Mouse (Mus musculus) G1E (cell line): ENCODE measurements around the gene Pnpla2. TPM values are rescaled to one million over a fixed set of nuclear protein-coding genes. Genes with fewer than 3 reads are reported as not detected.

Experiments
- ATAC-seq: 2 replicates; pipeline ENCODE4 v1.8.0; 2016; ENCODE audit warnings: mild to moderate bottlenecking; ENCODE audit not compliant: insufficient number of reproducible peaks, poor library complexity, low FRiP score, severe bottlenecking; ENCODE audit errors: extremely low read depth
- DNase-seq: peaks from one replicate; pipeline ENCODE4 v3.0.0; 2012; ENCODE audit warnings: low spot score
- H3K27me3 ChIP-seq: 2 replicates; pipeline ENCODE4 v1.6.1; 2012; ENCODE audit warnings: mild to moderate bottlenecking, low read length, inconsistent platforms; ENCODE audit not compliant: insufficient read depth
- H3K36me3 ChIP-seq: replicated peaks from 2 replicates; pipeline ENCODE3; 2012; ENCODE audit warnings: mild to moderate bottlenecking, inconsistent platforms
- H3K4me1 ChIP-seq: 2 replicates; pipeline ENCODE4 v1.6.1; 2012; ENCODE audit warnings: low read depth, low read length, inconsistent platforms, mixed read lengths; ENCODE audit not compliant: insufficient read depth
- H3K4me3 ChIP-seq: 2 replicates; pipeline ENCODE4 v1.5.1; 2012; ENCODE audit warnings: low read depth, mild to moderate bottlenecking, inconsistent platforms, low read length, moderate library complexity, mixed read lengths
- H3K9me3 ChIP-seq: replicated peaks from 2 replicates; pipeline ENCODE4 v1.6.1; 2012; ENCODE audit warnings: inconsistent platforms
- CTCF ChIP-seq: IDR thresholded peaks from 2 replicates; pipeline ENCODE4 v1.5.1; 2012; ENCODE audit warnings: low read depth, low read length, inconsistent platforms, mixed read lengths
- GATA1 ChIP-seq: IDR thresholded peaks from 2 replicates; pipeline ENCODE4 v1.6.1; 2012; ENCODE audit warnings: borderline replicate concordance, low read length, inconsistent platforms, mixed read lengths
- GATA2 ChIP-seq: IDR thresholded peaks from 2 replicates; pipeline ENCODE4 v1.6.1; 2012; ENCODE audit warnings: low read depth, low read length, inconsistent platforms, borderline replicate concordance
- POLR2AphosphoS5 ChIP-seq: IDR thresholded peaks from 2 replicates; pipeline ENCODE4 v1.6.1; 2012; ENCODE audit warnings: low read depth, low read length, inconsistent platforms; ENCODE audit not compliant: insufficient replicate concordance
- TAL1 ChIP-seq: conservative IDR thresholded peaks from 2 replicates; pipeline ENCODE4 v1.6.1; 2012; ENCODE audit warnings: low read depth, low read length, inconsistent platforms, mixed read lengths
- polyA plus RNA-seq: library from polyadenylated mRNA; stranded (reverse); fragments of >175 nt; gene quantifications from 2 replicates; pipeline ENCODE4 v1.2.3, GENCODE M21; 2012
- total RNA-seq, 2 experiments: library from RNA; stranded (forward) in 1 of 2; stranded (reverse) in 1 of 2; fragments of 200-1000 nt in 1 of 2; fragments of >200 nt in 1 of 2; fragmentation: Nextera tagmentation in 1 of 2; gene quantifications; 2 replicates each; pipeline ENCODE4 v1.2.3; 2014 to 2017

Pnpla2 gene
- total and polyA plus RNA-seq, 3 experiments: 9.9 to 50.5 (median 23.6) TPM

DNA sequence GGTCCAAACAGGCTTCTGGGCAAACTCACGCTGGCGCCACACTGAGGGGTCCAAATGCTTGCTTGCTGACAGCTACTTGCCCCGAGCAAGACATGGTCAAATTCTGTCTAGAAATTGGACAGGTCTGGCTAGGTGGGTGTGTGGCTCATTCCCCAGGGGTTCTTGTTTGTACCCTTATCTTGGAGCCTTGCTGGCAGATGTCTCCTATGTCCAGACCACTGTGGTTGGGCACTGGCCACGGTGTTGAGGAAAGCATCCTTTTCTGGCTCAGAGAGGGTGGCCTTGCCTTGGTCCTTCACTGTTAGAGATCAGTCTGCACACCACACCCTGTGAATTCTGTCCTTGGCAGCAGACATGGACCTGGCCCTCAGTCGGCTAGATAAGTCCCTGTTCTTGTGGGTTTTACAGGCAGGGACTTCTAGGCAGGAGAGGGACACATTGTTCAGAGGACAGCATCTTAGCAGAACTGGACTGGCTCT lies 23.3 kb downstream of the Pnpla2 start:
- DNase-seq: no peak
- H3K9me3 ChIP-seq: 0 out of 2 replicates have a peak, but pooled peaks cover 2% of the 10 kb centered on the region
- peaks cover 55% of the 10 kb centered on the region for H3K36me3 ChIP-seq
- peaks cover 61% of the 10 kb centered on the region for H3K4me1 ChIP-seq
- ATAC-seq: no peak
- no peak for TF ChIP-seq GATA2
- no peak for TF ChIP-seq GATA1
- no peak for TF ChIP-seq POLR2AphosphoS5
- no peak for TF ChIP-seq CTCF
- no peak for TF ChIP-seq TAL1
- peaks cover 2% of the 10 kb centered on the region; the same call in 1 of the 2 replicates for H3K27me3 ChIP-seq
- H3K4me3 ChIP-seq: no peak overlapping the region

GRCm38 (mm10) chr7:141480842-141481497 lies 26.0 kb downstream of the Pnpla2 start:
- Histone ChIP-seq H3K4me3 (no peak overlapping the region), H3K36me3 (peaks cover 78% of the 10 kb centered on the region)
- peak; percentile 58 for DNase-seq

GRCm38 (mm10) chr7:141481498-141482401 lies 26.8 kb downstream of the Pnpla2 start:
- Histone ChIP-seq H3K4me1 (peaks cover 36% of the 10 kb centered on the region), H3K9me3 (0 out of 2 replicates have a peak, but pooled peaks cover 2% of the 10 kb centered on the region), H3K4me3 (no peak overlapping the region), H3K27me3 (peaks cover 2% of the 10 kb centered on the region; the same call in 1 of the 2 replicates), H3K36me3 (peaks cover 86% of the 10 kb centered on the region)
- DNase-seq: no peak
- ATAC-seq: no peak
- TF ChIP-seq GATA2 (no peak), TAL1 (no peak), GATA1 (no peak), POLR2AphosphoS5 (no peak), CTCF (no peak)

More at GRCm38 (mm10) chr7:141480842-141481497, 26.0 kb downstream of the Pnpla2 start:
- peaks cover 2% of the 10 kb centered on the region; the same call in 1 of the 2 replicates for H3K27me3 ChIP-seq
- peaks cover 43% of the 10 kb centered on the region for H3K4me1 ChIP-seq
- peak; percentile 60; the same call in 1 of the 2 replicates for ATAC-seq
- 0 out of 2 replicates have a peak, but pooled peaks cover 2% of the 10 kb centered on the region for H3K9me3 ChIP-seq
- peak; percentile 81 for TF ChIP-seq CTCF
- TF ChIP-seq TAL1: no peak
- no peak for TF ChIP-seq POLR2AphosphoS5

GRCm38 (mm10) chr7:141482531-141483024 lies 27.6 kb downstream of the Pnpla2 start:
- no peak overlapping the region for H3K4me3 ChIP-seq
- peaks cover 90% of the 10 kb centered on the region for H3K36me3 ChIP-seq
- H3K4me1 ChIP-seq: peaks cover 29% of the 10 kb centered on the region
- H3K27me3 ChIP-seq: peaks cover 2% of the 10 kb centered on the region; the same call in 1 of the 2 replicates
- no peak for ATAC-seq
- H3K9me3 ChIP-seq: 0 out of 2 replicates have a peak, but pooled peaks cover 2% of the 10 kb centered on the region
- TF ChIP-seq GATA2 (no peak), POLR2AphosphoS5 (no peak), TAL1 (no peak), GATA1 (no peak), CTCF (no peak)
- DNase-seq: no peak

DNA sequence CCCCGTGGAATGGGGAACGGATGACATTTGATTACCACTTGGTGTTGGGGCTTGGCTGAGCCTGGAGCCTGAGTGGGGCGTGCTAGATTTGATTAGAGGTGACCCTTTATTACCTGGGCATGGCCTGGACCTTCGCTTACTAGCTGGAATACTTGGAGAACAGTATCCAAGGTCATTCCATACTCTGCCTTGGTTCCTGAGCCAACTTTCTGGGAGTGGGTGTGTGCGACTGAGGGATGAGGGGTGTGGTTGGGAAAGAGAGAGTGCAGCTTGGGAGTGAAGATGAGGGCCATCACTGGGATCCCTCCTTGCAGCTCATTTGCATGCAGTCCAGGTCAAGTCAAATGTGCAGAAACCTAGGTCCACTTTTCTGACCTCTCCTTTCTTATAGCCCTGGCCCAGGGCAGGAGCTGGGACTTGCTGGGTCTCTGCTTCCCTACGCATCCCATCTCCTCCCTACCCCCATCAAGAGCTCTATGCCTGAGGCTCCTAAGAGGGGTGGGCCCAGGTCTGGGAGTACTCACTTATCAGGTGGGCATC lies 28.2 kb downstream of the Pnpla2 start:
- peaks cover 23% of the 10 kb centered on the region for H3K4me1 ChIP-seq
- H3K9me3 ChIP-seq: 0 out of 2 replicates have a peak, but pooled peaks cover 2% of the 10 kb centered on the region
- no peak for TF ChIP-seq POLR2AphosphoS5
- peaks cover 91% of the 10 kb centered on the region for H3K36me3 ChIP-seq
- H3K4me3 ChIP-seq: no peak overlapping the region
- DNase-seq (no peak), ATAC-seq (no peak)
- peaks cover 2% of the 10 kb centered on the region; the same call in 1 of the 2 replicates for H3K27me3 ChIP-seq
